ENCODE assay signal across 23 mouse cellular contexts in the genomic region with DNA sequence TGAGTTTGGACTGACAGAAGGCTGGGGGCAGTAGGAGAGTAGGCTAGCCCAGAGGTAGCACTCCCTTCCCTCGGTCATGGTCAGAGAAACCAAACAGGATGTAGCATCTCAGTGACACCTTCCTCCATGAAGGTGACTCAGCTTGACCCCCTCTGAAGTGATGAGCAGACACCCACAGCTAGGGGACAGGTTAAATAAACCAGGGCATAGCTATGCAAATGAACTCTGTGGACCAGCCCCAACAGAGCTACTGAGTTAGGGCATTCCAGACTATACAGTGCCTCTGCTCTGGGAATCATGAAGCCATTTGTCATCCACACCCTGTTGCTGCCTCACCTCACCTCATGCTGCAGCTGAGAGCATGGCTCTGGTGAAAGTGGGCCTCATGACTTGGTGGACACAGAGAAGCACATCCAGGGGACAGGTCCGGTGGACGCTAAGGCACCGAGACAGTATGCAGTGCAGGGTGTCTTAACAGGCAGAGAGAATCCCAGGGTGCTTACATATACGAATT. TPM values are rescaled to one million over a fixed set of nuclear protein-coding genes. Genes with fewer than 3 reads are reported as not detected.
A peak's percentile ranks its signal among the peaks of the same experiment; 100 is the strongest.
DNase-seq lines count a peak whose midpoint lies in the region; ATAC-seq lines count a peak whose summit lies in the region.
"Had no signal": no experiment of that assay in that cellular context is flagged by ENCODE, and none has a peak within 500 bp of the region (broad histone marks: within the 10 kb centered on the region; RNA-seq: fewer than 3 reads in every experiment).

No protein-coding gene starts in this region.

- peaks cover 27% of the 10 kb centered on the region for H3K4me1 ChIP-seq in heart, embryonic 12.5 days (replicated peaks)
- peaks cover 75% of the 10 kb centered on the region for H3K4me1 ChIP-seq in megakaryocyte, embryonic 14.5 days
- H3K4me1 ChIP-seq: forebrain, embryonic 10.5 days; intestine, embryonic 15.5 days; kidney, embryonic 15.5 days; limb, embryonic 12.5 days; midbrain, embryonic 12.5 days had no signal

- peaks cover 3% of the 10 kb centered on the region for H3K36me3 ChIP-seq in heart, embryonic 12.5 days
- H3K36me3 ChIP-seq in megakaryocyte, embryonic 14.5 days (replicated peaks; ENCODE audit: low read length): peaks cover 37% of the 10 kb centered on the region
- H3K36me3 ChIP-seq: intestine, embryonic 15.5 days had no signal

- peak; percentile 88 for DNase-seq in heart, adult 11 months
- DNase-seq in R1 (ENCODE audit: low read depth, low spot score): peak; percentile 51
- DNase-seq in frontal cortex, postnatal 36 days (ENCODE audit: low spot score in 2 of 2): no peak
- DNase-seq in adrenal gland, adult 2 months: no peak
- DNase-seq in layer of hippocampus, adult 11-12 months (ENCODE audit: low spot score): no peak
- DNase-seq: cerebellum, adult 2 months; cerebellum, postnatal 36 days; gastrocnemius, postnatal 14 days; heart, postnatal 14 days; lung, embryonic 14.5 days; lung, postnatal 36 days; right cerebral cortex, postnatal 25 days had no signal

- no peak overlapping the region for H3K9ac ChIP-seq in heart, embryonic 12.5 days
- H3K9ac ChIP-seq: hindbrain, embryonic 14.5 days; intestine, embryonic 15.5 days; kidney, embryonic 15.5 days; limb, embryonic 12.5 days; lung, embryonic 14.5 days; midbrain, embryonic 12.5 days had no signal

- WGBS in heart, embryonic 12.5 days: 84% methylated on average over 5 of the region's 5 CpGs

- H3K9me3 ChIP-seq in heart, embryonic 12.5 days (replicated peaks): no peaks in the 10 kb centered on the region
- H3K9me3 ChIP-seq in megakaryocyte, embryonic 14.5 days: no peaks in the 10 kb centered on the region
- H3K9me3 ChIP-seq: forebrain, embryonic 10.5 days; intestine, embryonic 15.5 days; kidney, embryonic 15.5 days; limb, embryonic 12.5 days; midbrain, embryonic 12.5 days had no signal

- H3K4me2 ChIP-seq in heart, embryonic 12.5 days: no peak overlapping the region
- H3K4me2 ChIP-seq: heart, embryonic 11.5 days; hindbrain, embryonic 14.5 days; intestine, embryonic 15.5 days; kidney, embryonic 15.5 days; limb, embryonic 12.5 days; lung, embryonic 14.5 days; midbrain, embryonic 12.5 days had no signal

- no peak overlapping the region for H3K4me3 ChIP-seq in heart, embryonic 12.5 days
- H3K4me3 ChIP-seq in megakaryocyte, embryonic 14.5 days (replicated peaks): peak overlapping the region; percentile 3
- H3K4me3 ChIP-seq: forebrain, embryonic 10.5 days; intestine, embryonic 15.5 days; kidney, embryonic 15.5 days; limb, embryonic 12.5 days; midbrain, embryonic 12.5 days had no signal

- no peak overlapping the region for H3K27ac ChIP-seq in heart, embryonic 12.5 days (ENCODE audit: poor library complexity, severe bottlenecking)
- H3K27ac ChIP-seq: forebrain, embryonic 10.5 days; hindbrain, embryonic 14.5 days; intestine, embryonic 15.5 days; kidney, embryonic 15.5 days; limb, embryonic 12.5 days; midbrain, embryonic 12.5 days had no signal

- ATAC-seq in heart, embryonic 12.5 days (ENCODE audit: insufficient number of reproducible peaks, low FRiP score): no peak
- peak; percentile 23 for ATAC-seq in inflammation-experienced regulatory T-cells, adult 6 months
- ATAC-seq: intestine, embryonic 15.5 days had no signal

- no peaks in the 10 kb centered on the region for H3K27me3 ChIP-seq in heart, embryonic 12.5 days (replicated peaks)
- no peaks in the 10 kb centered on the region for H3K27me3 ChIP-seq in megakaryocyte, embryonic 14.5 days (replicated peaks)
- H3K27me3 ChIP-seq: CH12.LX; intestine, embryonic 15.5 days; kidney, embryonic 15.5 days; limb, embryonic 12.5 days; midbrain, embryonic 12.5 days had no signal

RNA-seq across cellular contexts. Expression of gene Tbc1d2b, which starts 36.6 kb away (rescaled TPM):
- polyA plus RNA-seq in heart, embryonic 12.5 days (2016; fragmentation: Nextera tagmentation; extraction: Ambion mirVana): 7.8 and 7.9 TPM in 2 replicates
- 10 to 100 TPM; 10.6 to 14.0 (median 10.8) TPM for polyA plus RNA-seq in inflammation-experienced regulatory T-cells, adult 6 months (2017; shearing (Covaris generic))
- 0.63 and 4.0 TPM in 2 replicates for polyA plus RNA-seq in megakaryocyte, embryonic 14.5 days (2012; ENCODE audit: insufficient read depth, low replicate concordance)
- 10 to 100 TPM; 23.0 to 40.4 TPM for total RNA-seq in adrenal gland, adult 2 months (2021)
- 20.8 and 22.7 TPM in 2 replicates for polyA plus RNA-seq in adrenal gland, adult 2 months (2012; rRNA removed)

Comparison
In these comparisons a context has a peak if more than half of its experiments do, and no peak if none do; other contexts are left out.
1. DNase-seq: peak in heart, adult 11 months (single experiment) and R1 (single experiment); none in frontal cortex, postnatal 36 days (0 of 2), adrenal gland, adult 2 months (single experiment) and layer of hippocampus, adult 11-12 months (single experiment).